Mouse (Mus musculus): ENCODE results near the gene Rarg. TPM values are rescaled to one million over a fixed set of nuclear protein-coding genes. Genes with fewer than 3 reads are reported as not detected.

Rarg gene
- total and polyA plus RNA-seq, 3 experiments = 0.39 to 5.8 TPM; not detected in 1

DNA sequence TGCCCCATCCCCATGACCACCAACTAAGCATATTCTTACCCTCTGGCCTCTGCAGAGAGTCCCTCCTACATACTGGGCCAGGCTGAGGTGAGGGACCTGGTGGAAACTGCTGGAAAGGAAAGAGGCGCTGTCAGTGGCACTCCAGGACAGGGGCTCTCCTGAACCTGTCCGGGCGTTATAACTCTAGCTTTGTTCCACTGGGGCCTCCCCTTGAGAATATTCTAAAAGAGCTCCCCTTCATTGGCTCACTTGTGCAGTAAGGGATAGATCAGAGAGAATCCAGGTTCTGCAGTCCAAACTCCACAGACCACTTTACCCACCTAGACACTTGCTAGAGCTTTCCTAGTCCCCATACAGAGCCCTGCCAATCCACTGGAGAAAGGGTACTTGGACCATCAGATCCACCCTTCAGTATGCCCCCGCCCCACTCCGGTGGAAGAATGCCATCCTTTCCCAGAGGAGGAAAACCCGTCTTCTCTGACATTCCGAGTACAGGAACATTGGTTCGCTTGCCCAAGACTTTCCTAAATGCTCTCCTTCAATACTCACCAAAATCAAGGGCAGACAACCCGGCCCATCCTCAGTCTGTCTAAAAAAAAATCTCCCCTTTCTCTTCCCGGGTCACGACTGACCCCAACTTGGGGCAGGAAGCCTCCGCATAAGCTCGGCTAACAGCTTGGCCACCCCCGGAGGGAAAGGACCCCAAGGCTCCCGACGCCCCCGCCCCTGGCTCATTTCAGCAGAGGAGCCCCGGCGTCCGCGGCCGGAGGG lies 701 bp downstream of the Rarg start:
- Histone ChIP-seq H3K79me2 (ENCODE audit: control insufficient read depth, insufficient read depth, low read length, poor library complexity) (no peaks in the 10 kb centered on the region), H3K9me3 (replicated peaks; ENCODE audit: insufficient read depth, low read length) (no peaks in the 10 kb centered on the region), H3K9ac (ENCODE audit: control insufficient read depth, low read depth, low read length, poor library complexity, severe bottlenecking) (peak overlapping the region; percentile 47), H3K27me3 (ENCODE audit: control insufficient read depth in 1 of 2, insufficient read depth in 2 of 2, low read length in 2 of 2) (peaks cover 66 to 72% of the 10 kb centered on the region in 2 experiments), H3K27ac (ENCODE audit: control insufficient read depth, low read depth, low read length) (no peak overlapping the region), H3K4me1 (ENCODE audit: control insufficient read depth in 1 of 2, insufficient read depth in 2 of 2, low read length in 2 of 2) (peaks cover 0 to 3% of the 10 kb centered on the region in 2 experiments; a peak in 2 of 4 replicates), H3K36me3 (ENCODE audit: control insufficient read depth in 1 of 2, insufficient read depth in 2 of 2, low read length in 2 of 2) (no peaks in the 10 kb centered on the region), H3K4me3 (ENCODE audit: control insufficient read depth in 1 of 2, insufficient read depth in 1 of 2, low read depth in 2 of 2, low read length in 2 of 2) (peak overlapping the region; percentile 46 to 69)
- no peak for TF ChIP-seq NELFE (IDR thresholded peaks at IDR 0.05; ENCODE audit: low read depth, low read length)
- TF ChIP-seq TBP (IDR thresholded peaks at IDR 0.05; ENCODE audit: low read depth, low read length) = no peak
- TF ChIP-seq HCFC1 (IDR thresholded peaks at IDR 0.05; ENCODE audit: low read depth, low read length) = no peak
- no peak for TF ChIP-seq TCF12 (IDR thresholded peaks at IDR 0.05; ENCODE audit: low read depth, low read length)
- no peak for TF ChIP-seq USF2 (IDR thresholded peaks at IDR 0.05; ENCODE audit: borderline replicate concordance in 1 of 2, insufficient read depth in 1 of 2, low read depth in 1 of 2, low read length in 2 of 2)
- TF ChIP-seq GATA1 (IDR thresholded peaks at IDR 0.05; ENCODE audit: low read depth, low read length) = no peak
- TF ChIP-seq MYB (IDR thresholded peaks at IDR 0.05; ENCODE audit: low read depth, low read length) = no peak
- TF ChIP-seq MAZ (IDR thresholded peaks at IDR 0.05; ENCODE audit: low read depth, low read length) = no peak
- TF ChIP-seq UBTF (IDR thresholded peaks at IDR 0.05; ENCODE audit: borderline replicate concordance, insufficient read depth, low read depth, low read length) = no peak
- DNase-seq (ENCODE audit: low read depth, low spot score) = no peak

- Histone ChIP-seq H3K36me3 (ENCODE audit: control insufficient read depth in 1 of 2, insufficient read depth in 2 of 2, low read length in 2 of 2) (no peaks in the 10 kb centered on the region), H3K27me3 (ENCODE audit: control insufficient read depth in 1 of 2, insufficient read depth in 2 of 2, low read length in 2 of 2) (peaks cover 65 to 76% of the 10 kb centered on the region in 2 experiments), H3K27ac (ENCODE audit: control insufficient read depth, low read depth, low read length) (no peak overlapping the region), H3K9me3 (replicated peaks; ENCODE audit: insufficient read depth, low read length) (no peaks in the 10 kb centered on the region), H3K9ac (ENCODE audit: control insufficient read depth, low read depth, low read length, poor library complexity, severe bottlenecking) (no peak overlapping the region), H3K79me2 (ENCODE audit: control insufficient read depth, insufficient read depth, low read length, poor library complexity) (no peaks in the 10 kb centered on the region), H3K4me1 (ENCODE audit: control insufficient read depth in 1 of 2, insufficient read depth in 2 of 2, low read length in 2 of 2) (peaks cover 0 to 3% of the 10 kb centered on the region in 2 experiments; a peak in 2 of 4 replicates), H3K4me3 (ENCODE audit: control insufficient read depth in 1 of 2, insufficient read depth in 1 of 2, low read depth in 2 of 2, low read length in 2 of 2) (no peak overlapping the region)
- TF ChIP-seq ELF1 (IDR thresholded peaks at IDR 0.05; ENCODE audit: low read depth, low read length) (no peak), CHD2 (IDR thresholded peaks at IDR 0.05; ENCODE audit: low read length) (no peak), MAX (IDR thresholded peaks at IDR 0.05; ENCODE audit: low read length) (no peak), POLR2AphosphoS5 (IDR thresholded peaks at IDR 0.05; ENCODE audit: borderline replicate concordance, low read depth, low read length) (no peak), POLR2AphosphoS2 (IDR thresholded peaks at IDR 0.05; ENCODE audit: low read length) (no peak), CTCF (IDR thresholded peaks at IDR 0.05 in 2 of 3, conservative IDR thresholded peaks at IDR 0.05 in 1 of 3; ENCODE audit: control insufficient read depth in 1 of 3, insufficient read depth in 1 of 3, low read depth in 2 of 3, low read length in 3 of 3, poor library complexity in 1 of 3, severe bottlenecking in 1 of 3) (no peak), TAL1 (IDR thresholded peaks at IDR 0.05; ENCODE audit: low read length) (no peak), KAT2A (conservative IDR thresholded peaks at IDR 0.05; ENCODE audit: low read depth, low read length) (no peak), MXI1 (IDR thresholded peaks at IDR 0.05; ENCODE audit: low read depth, low read length) (no peak), CHD1 (IDR thresholded peaks at IDR 0.05; ENCODE audit: low read depth, low read length) (no peak)
- no peak for DNase-seq (ENCODE audit: low read depth, low spot score)
Measured at GRCm38 (mm10) chr15:102255547-102256255, 1.6 kb downstream of the Rarg start.

Data from MEL (cell line).